Mouse (Mus musculus) cerebellum, adult 2 months (tissue): ENCODE results near the gene Gadd45a. TPM values are rescaled to one million over a fixed set of nuclear protein-coding genes. Genes with fewer than 3 reads are reported as not detected.

Source experiments
- DNase-seq, 2 experiments: peaks; one replicate each; pipeline ENCODE4 v3.0.0; 2021
- H3K27ac ChIP-seq: fragments of 200-500 bp; 2 replicates; pipeline ENCODE4 v1.5.1; 2012; ENCODE audit warnings: low read length, control low read depth, inconsistent platforms; ENCODE audit not compliant: insufficient read depth
- H3K27me3 ChIP-seq: fragments of 200-500 bp; 2 replicates; pipeline ENCODE4 v1.6.1; 2012; ENCODE audit warnings: inconsistent platforms, mild to moderate bottlenecking, low read length, moderate library complexity; ENCODE audit not compliant: control insufficient read depth, insufficient read depth
- H3K4me1 ChIP-seq: fragments of 200-500 bp; 2 replicates; pipeline ENCODE4 v1.6.1; 2011; ENCODE audit warnings: low read length; ENCODE audit not compliant: control insufficient read depth, insufficient read depth
- H3K4me3 ChIP-seq: fragments of 200-500 bp; replicated peaks from 2 replicates; pipeline ENCODE3; 2011; ENCODE audit warnings: mild to moderate bottlenecking, low read depth, low read length, control low read depth; ENCODE audit not compliant: insufficient read depth
- CTCF ChIP-seq: fragments of 200-500 bp; IDR thresholded peaks from 2 replicates; pipeline ENCODE4 v1.5.1; 2011; ENCODE audit warnings: low read depth, mild to moderate bottlenecking, control low read depth, low read length, moderate library complexity, borderline replicate concordance; ENCODE audit not compliant: insufficient read depth
- POLR2A ChIP-seq: fragments of 200-500 bp; IDR thresholded peaks from 2 replicates; pipeline ENCODE4 v1.6.1; 2011; ENCODE audit warnings: low read length, control low read depth, borderline replicate concordance; ENCODE audit not compliant: insufficient read depth
- WGBS: fragments of 180-500 bp; shearing (Covaris S2); methylation state at CpG from one replicate; pipeline ENCODE4 v1.1.7; 2018; 5-methylcytosine and 5-hydroxymethylcytosine counted together
- polyA plus RNA-seq: library from polyadenylated mRNA; depleted of rRNA; stranded (reverse); fragments of >200 nt; gene quantifications from 2 replicates; pipeline ENCODE4 v1.2.3, GENCODE M21; 2012; rRNA removed

Gadd45a gene
- polyA plus RNA-seq, 1 experiment, result 30.4 TPM

GRCm38 (mm10) chr6:66992232-66992631 lies 45.0 kb downstream of the Gadd45a start:
- WGBS, result 82% methylated on average over 9 of the region's 9 CpGs
- no peak for TF ChIP-seq CTCF
- TF ChIP-seq POLR2A, result no peak
- no peaks in the 10 kb centered on the region; the same call in 1 of the 2 replicates for H3K4me1 ChIP-seq
- no peaks in the 10 kb centered on the region for H3K27me3 ChIP-seq
- no peak for DNase-seq
- H3K4me3 ChIP-seq, result no peak overlapping the region
- H3K27ac ChIP-seq, result no peak overlapping the region

- WGBS, result 94% methylated on average over 3 of the region's 3 CpGs
- no peak overlapping the region for H3K27ac ChIP-seq
- H3K4me1 ChIP-seq, result no peaks in the 10 kb centered on the region; the same call in 1 of the 2 replicates
- H3K4me3 ChIP-seq, result no peak overlapping the region
- no peak for DNase-seq
- no peak for TF ChIP-seq CTCF
- TF ChIP-seq POLR2A, result no peak
- no peaks in the 10 kb centered on the region for H3K27me3 ChIP-seq
Observed at GRCm38 (mm10) chr6:66989518-66989917, 47.7 kb downstream of the Gadd45a start.

DNA sequence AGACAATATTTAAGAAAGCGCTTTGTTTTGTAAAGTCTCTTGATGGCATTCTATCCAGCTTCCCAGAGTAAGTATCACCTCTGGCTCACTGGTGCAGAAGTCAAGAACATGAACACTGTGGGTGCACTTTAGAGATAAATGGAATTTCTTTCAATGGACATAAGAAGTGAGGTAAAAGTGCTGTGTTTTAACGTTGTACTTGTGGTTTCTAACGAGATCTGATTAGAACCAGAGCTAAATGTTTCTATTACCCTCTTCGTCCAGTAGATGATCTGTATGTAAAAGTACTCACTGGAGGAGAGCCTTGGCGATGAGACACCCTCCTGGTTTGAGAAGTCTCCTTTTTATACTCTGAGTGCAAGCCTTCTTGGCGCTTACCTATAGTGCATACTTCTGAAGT lies 48.2 kb downstream of the Gadd45a start:
- WGBS, result 92% methylated on average over 6 of the region's 6 CpGs
- H3K4me3 ChIP-seq, result no peak overlapping the region
- TF ChIP-seq POLR2A (no peak), CTCF (no peak)
- H3K4me1 ChIP-seq, result no peaks in the 10 kb centered on the region; the same call in 1 of the 2 replicates
- H3K27ac ChIP-seq, result no peak overlapping the region
- no peaks in the 10 kb centered on the region for H3K27me3 ChIP-seq
- DNase-seq, result no peak

DNA sequence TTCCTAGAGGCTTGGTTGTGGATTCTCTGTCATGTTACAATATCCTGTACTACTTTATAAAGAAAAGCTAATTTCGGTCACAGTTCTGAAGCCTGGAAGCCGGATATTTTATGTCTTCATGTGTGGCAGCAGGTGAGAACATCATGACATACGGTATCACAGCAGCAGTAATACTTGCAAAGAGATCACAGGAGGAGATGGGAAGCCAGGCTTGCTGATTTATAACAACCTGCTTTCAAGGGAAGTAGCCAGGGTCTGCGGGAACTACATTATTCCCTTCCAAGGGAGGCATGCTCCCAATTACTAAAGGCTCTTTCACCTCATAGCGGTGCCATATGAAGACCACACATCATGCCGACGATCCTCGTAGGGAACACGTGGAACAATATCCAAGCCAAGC lies 48.9 kb downstream of the Gadd45a start:
- H3K4me1 ChIP-seq, result no peaks in the 10 kb centered on the region; the same call in 1 of the 2 replicates
- no peak overlapping the region for H3K27ac ChIP-seq
- DNase-seq, result no peak
- H3K27me3 ChIP-seq, result no peaks in the 10 kb centered on the region
- no peak overlapping the region for H3K4me3 ChIP-seq
- TF ChIP-seq CTCF (no peak), POLR2A (no peak)
- 18% methylated on average over 9 of the region's 9 CpGs for WGBS

GRCm38 (mm10) chr6:66987643-66988042 lies 49.6 kb downstream of the Gadd45a start:
- DNase-seq, result no peak
- Histone ChIP-seq H3K4me1 (no peaks in the 10 kb centered on the region; the same call in 1 of the 2 replicates), H3K4me3 (no peak overlapping the region), H3K27me3 (no peaks in the 10 kb centered on the region), H3K27ac (no peak overlapping the region)
- TF ChIP-seq CTCF (no peak), POLR2A (no peak)
- WGBS, result 72% methylated on average over 3 of the region's 3 CpGs

DNA sequence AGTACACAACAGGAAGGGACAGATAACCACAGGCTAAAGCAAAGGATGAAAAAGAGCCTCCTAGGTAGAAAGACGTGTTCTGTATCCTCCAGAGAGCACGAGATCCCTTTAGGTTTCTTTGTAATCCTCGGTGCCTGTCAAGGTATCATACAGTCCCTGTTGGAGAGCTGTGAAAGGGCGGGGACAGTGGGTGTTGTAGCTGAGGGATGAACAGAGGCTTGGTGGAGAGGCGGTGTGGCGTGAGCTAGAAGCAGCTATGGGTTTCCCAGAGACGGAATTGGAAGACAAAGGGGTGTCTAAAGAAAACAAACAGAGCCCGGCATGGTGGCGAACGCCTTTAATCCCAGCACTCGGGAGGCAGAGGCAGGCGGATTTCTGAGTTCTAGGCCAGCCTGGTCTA lies 51.2 kb downstream of the Gadd45a start:
- Histone ChIP-seq H3K27me3 (no peaks in the 10 kb centered on the region), H3K4me3 (no peak overlapping the region), H3K27ac (no peak overlapping the region), H3K4me1 (peaks cover 6% of the 10 kb centered on the region)
- TF ChIP-seq POLR2A (no peak), CTCF (no peak)
- WGBS, result 96% methylated on average over 12 of the region's 12 CpGs
- no peak for DNase-seq

DNA sequence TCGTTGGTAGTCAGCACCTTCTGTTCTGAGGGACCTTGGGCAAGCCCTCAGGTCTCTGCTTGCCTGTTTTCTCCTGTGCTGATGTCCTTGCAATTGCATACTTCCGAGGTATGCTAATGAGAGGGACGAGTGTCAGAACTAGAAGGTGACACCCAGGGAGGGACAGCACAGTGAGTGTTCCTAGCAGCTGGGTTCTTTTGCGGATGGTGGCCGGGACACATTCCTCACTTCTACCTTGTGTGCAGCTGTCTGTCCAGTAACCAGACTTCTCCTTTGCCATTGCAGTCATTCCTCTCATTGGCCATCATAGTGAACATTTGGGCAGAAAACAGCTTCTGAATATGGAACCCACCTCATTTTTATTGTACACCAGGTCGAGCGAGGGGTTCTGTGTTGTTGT lies 51.8 kb downstream of the Gadd45a start:
- TF ChIP-seq CTCF (no peak), POLR2A (no peak)
- H3K4me1 ChIP-seq, result peaks cover 6% of the 10 kb centered on the region
- WGBS, result 86% methylated on average over 7 of the region's 7 CpGs
- H3K4me3 ChIP-seq, result no peak overlapping the region
- no peak for DNase-seq
- no peaks in the 10 kb centered on the region for H3K27me3 ChIP-seq
- H3K27ac ChIP-seq, result no peak overlapping the region

Other genes starting within 250 kb of the Gadd45a start
- not detected in 2 replicates for gene Vmn1r39, start 226.8 kb downstream of the Gadd45a start, polyA plus RNA-seq
- 38.1 and 40.1 TPM in 2 replicates for gene Gng12, start 141.1 kb downstream of the Gadd45a start, polyA plus RNA-seq
- 194 and 201 TPM in 2 replicates for gene Serbp1, start 200.7 kb upstream of the Gadd45a start, polyA plus RNA-seq